Mouse (Mus musculus) stomach, postnatal 0 days (tissue): ENCODE measurements at regions not wholly inside any gene's neighbourhood (a gene's known extent, or its start where the extent isn't known, plus 50 kb on each side); places are given as distances from the start of the nearest gene placed in this dataset.

Experiments used
- ATAC-seq: fragments of 200-750 bp; cut with Nextera tagmentation; 2 replicates; pipeline ENCODE4 v1.8.0; 2017; ENCODE audit not compliant: low FRiP score, low TSS enrichment
- DNase-seq: peaks from one replicate; pipeline ENCODE4 v3.0.0-alpha.2; 2016; ENCODE audit warnings: low spot score
- H3K27ac ChIP-seq: fragments of 300-500 bp; sonication (generic); replicated peaks from 2 replicates; pipeline ENCODE4 v1.5.1; 2014; ENCODE audit warnings: mild to moderate bottlenecking, control low read depth
- H3K27me3 ChIP-seq: fragments of 300-500 bp; sonication (generic); 2 replicates; pipeline ENCODE4 v1.6.1; 2014; ENCODE audit warnings: low read length; ENCODE audit not compliant: control insufficient read depth, insufficient read depth
- H3K36me3 ChIP-seq: fragments of 300-500 bp; sonication (generic); 2 replicates; pipeline ENCODE4 v1.6.1; 2014; ENCODE audit warnings: low read length, mixed read lengths; ENCODE audit not compliant: control insufficient read depth, insufficient read depth
- H3K4me1 ChIP-seq: fragments of 300-500 bp; sonication (generic); replicated peaks from 2 replicates; pipeline ENCODE4 v1.6.1; 2014; ENCODE audit warnings: antibody characterized with exemption; ENCODE audit not compliant: control insufficient read depth, insufficient read depth
- H3K4me2 ChIP-seq: fragments of 300-500 bp; sonication (generic); replicated peaks from 2 replicates; pipeline ENCODE4 v1.6.1; 2014; ENCODE audit warnings: low read depth, mild to moderate bottlenecking, control low read depth, moderate library complexity
- H3K4me3 ChIP-seq: fragments of 300-500 bp; sonication (generic); 2 replicates; pipeline ENCODE4 v1.5.1; 2014; ENCODE audit warnings: low read depth, low read length, control low read depth
- H3K9ac ChIP-seq: fragments of 300-500 bp; sonication (generic); 2 replicates; pipeline ENCODE4 v1.6.1; 2014; ENCODE audit warnings: mild to moderate bottlenecking, low read length, control low read depth, mixed read lengths
- H3K9me3 ChIP-seq: fragments of 300-500 bp; sonication (generic); 2 replicates; pipeline ENCODE4 v1.6.1; 2016; ENCODE audit warnings: low read length; ENCODE audit not compliant: control insufficient read depth
- CTCF ChIP-seq: IDR thresholded peaks from 2 replicates; pipeline ENCODE4 v1.5.1; 2016; ENCODE audit warnings: antibody characterized with exemption, low read depth, mild to moderate bottlenecking, moderate library complexity
- EP300 ChIP-seq: optimal IDR thresholded peaks from 2 replicates; pipeline ENCODE3; 2016; ENCODE audit warnings: antibody characterized with exemption
- whole genome bisulfite sequencing: fragments of 180-500 bp; shearing (Covaris S2); extraction: QIAGEN DNeasy Blood & Tissue Kit; methylation state at CpG from one replicate; pipeline ENCODE4 v1.1.7; 2014; 5-methylcytosine and 5-hydroxymethylcytosine counted together

DNA sequence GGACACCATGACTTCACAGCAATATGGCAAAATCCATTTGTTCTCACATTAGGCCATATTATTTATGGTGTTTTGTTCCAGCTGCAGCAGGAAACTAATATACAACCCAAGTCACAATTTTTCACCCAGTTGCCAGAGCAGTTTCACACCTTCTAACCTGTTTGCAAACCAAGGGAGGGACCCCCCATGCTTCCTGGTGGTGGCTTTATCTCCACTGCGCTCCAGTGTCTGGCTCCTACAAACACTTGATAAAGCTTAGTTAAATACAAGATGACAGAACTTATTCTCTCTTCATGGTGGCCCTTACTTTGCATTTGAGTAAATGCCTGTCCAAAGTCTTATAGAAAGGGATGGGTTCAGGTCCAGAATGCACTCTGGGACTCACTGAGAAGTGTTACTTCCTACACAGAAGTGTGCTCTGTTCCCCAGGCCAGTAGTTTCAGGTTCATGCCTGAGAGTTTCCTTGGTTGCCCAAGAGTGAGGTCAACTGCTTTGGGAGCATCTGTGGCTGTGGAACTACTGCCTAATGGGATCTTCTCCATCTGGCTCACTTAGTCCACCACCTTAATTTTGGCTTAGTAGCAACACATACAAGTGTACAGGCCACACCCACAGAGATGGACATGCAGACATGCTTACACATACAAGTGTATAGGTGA lies 186.9 kb downstream of the Rnf152 start:
- no peaks in the 10 kb centered on the region for H3K4me1 ChIP-seq

DNA sequence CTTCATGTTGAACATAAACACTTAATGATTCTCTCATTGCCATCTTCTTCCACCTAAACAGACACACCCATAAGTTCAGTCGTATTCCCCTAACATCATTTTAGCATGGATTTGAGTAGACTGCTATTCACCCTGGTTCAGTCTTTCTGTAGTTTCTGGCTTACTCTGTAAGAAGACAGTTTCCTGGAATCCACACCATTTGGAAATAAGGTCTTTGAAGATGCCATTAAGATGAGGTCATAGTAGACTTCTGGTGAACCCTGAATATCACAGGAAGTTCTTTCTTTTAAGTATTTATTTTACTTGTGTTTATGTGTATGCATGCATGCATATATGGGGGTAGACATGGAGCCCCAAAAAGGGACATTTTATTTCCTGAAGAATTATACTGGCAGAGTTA lies 187.7 kb downstream of the Rnf152 start:
- ATAC-seq (no peak), DNase-seq (no peak)
- peak overlapping the region; percentile 73 for H3K27ac ChIP-seq
- no peak overlapping the region for H3K4me2 ChIP-seq
- TF ChIP-seq EP300 (no peak), CTCF (no peak)
- H3K9ac ChIP-seq = no peak overlapping the region
- no peaks in the 10 kb centered on the region for H3K4me1 ChIP-seq
- H3K27me3 ChIP-seq = no peaks in the 10 kb centered on the region
- WGBS = 40% methylated on average over 1 of the region's 1 CpGs
- no peaks in the 10 kb centered on the region for H3K9me3 ChIP-seq
- H3K4me3 ChIP-seq = no peak overlapping the region
- no peaks in the 10 kb centered on the region for H3K36me3 ChIP-seq

More for the DNA sequence above, 186.9 kb downstream of the Rnf152 start:
- DNase-seq = no peak
- no peak overlapping the region for H3K4me2 ChIP-seq
- TF ChIP-seq CTCF = no peak
- TF ChIP-seq EP300 = no peak
- no peaks in the 10 kb centered on the region for H3K27me3 ChIP-seq
- no peaks in the 10 kb centered on the region for H3K36me3 ChIP-seq
- no peaks in the 10 kb centered on the region for H3K9me3 ChIP-seq
- no peak overlapping the region for H3K4me3 ChIP-seq
- H3K9ac ChIP-seq = no peak overlapping the region
- peak; percentile 28 for ATAC-seq
- WGBS = 71% methylated on average over 1 of the region's 1 CpGs
- H3K27ac ChIP-seq = peak overlapping the region; percentile 73

DNA sequence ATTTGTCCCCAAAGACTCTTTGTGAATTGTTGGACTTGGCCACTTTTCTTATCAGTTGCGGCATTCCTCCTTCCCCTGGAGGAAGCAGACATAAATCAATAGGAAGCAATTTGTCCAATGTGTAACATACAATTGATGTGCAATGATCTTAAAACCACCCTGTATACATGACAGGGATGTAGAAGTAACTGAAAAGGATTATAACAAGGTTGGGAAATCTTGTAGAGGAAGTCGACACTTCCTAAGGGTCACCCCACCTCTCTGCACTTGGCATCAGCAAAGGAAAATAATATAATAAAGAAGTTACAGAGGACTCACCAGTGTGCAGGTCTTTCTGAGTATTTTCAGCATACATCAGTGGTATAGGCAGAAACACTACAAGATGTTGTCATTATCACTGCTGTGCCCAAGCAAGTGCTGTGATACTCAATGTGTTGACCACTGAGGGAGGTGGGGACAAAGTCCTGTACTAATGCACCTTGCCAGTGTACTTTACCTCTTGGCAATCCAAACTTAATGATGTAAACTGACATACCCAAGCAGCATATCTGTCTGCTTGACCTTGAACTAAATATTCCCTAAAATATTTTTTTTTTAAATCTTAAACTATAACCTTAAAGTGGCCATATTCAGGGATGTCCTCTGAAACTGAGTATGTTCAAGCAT lies 198.9 kb downstream of the Rnf152 start:
- Histone ChIP-seq H3K9ac (no peak overlapping the region), H3K4me3 (no peak overlapping the region), H3K4me2 (no peak overlapping the region), H3K36me3 (no peaks in the 10 kb centered on the region), H3K9me3 (no peaks in the 10 kb centered on the region), H3K27ac (no peak overlapping the region), H3K4me1 (no peaks in the 10 kb centered on the region), H3K27me3 (no peaks in the 10 kb centered on the region)
- 56% methylated on average over 2 of the region's 2 CpGs for WGBS
- ATAC-seq (no peak), DNase-seq (no peak)
- TF ChIP-seq EP300 (no peak), CTCF (no peak)

DNA sequence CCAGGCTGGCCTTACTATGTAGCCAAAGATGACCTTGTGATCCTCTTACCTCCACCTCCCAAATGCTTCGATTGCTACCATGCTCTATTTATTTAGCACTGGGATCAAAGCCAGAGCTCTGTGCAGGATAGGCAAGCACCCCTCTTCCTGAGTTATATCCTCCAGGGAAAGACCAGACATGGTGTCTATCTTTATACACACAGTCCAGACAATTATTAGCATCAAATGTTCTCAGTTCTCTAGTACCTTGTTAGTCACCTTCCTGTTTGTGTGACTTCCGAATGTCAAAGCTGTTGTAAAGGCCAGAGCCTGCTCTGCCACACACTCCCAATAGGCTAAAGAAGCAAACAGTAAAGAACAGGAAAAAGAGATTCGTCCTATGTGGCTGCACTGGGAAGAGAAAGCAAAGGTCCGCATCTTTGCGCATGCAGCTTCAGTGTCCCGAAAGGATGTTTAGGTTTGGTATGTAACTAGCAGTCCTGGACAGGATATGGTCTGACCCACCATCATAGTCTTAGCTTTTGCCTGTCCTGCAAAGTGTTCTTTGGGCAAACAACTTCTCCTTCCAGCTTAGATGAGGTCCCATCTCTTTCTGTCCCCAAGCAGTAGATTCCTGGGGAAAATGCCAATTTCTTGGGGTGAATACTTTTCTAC lies 204.2 kb downstream of the Rnf152 start:
- Histone ChIP-seq H3K4me2 (no peak overlapping the region), H3K27me3 (no peaks in the 10 kb centered on the region), H3K9me3 (no peaks in the 10 kb centered on the region), H3K4me3 (no peak overlapping the region), H3K4me1 (no peaks in the 10 kb centered on the region), H3K27ac (no peak overlapping the region), H3K36me3 (no peaks in the 10 kb centered on the region), H3K9ac (no peak overlapping the region)
- ATAC-seq (no peak), DNase-seq (no peak)
- no peak for TF ChIP-seq CTCF
- no peak for TF ChIP-seq EP300
- WGBS = 70% methylated on average over 6 of the region's 6 CpGs

DNA sequence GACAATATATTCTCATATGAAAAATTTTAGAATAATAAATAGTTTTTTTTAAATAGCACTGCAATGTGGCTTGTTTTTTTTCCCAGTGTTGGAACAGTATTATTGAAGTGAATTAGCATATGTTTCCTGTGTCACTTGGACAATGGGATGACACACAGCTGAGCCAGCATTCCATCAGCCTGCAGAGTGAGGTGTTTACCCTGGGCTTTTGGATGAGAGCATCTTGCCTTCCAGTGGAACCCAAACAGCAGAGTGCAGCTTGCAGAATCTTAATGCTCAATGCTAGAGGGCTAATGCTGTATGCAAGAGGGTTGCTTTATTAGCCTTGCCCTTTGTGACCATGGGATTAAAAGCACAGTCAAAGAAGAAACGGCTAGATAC lies 205.1 kb downstream of the Rnf152 start:
- no peaks in the 10 kb centered on the region for H3K9me3 ChIP-seq
- TF ChIP-seq CTCF = no peak
- TF ChIP-seq EP300 = no peak
- H3K4me3 ChIP-seq = no peak overlapping the region
- no peaks in the 10 kb centered on the region for H3K36me3 ChIP-seq
- no peak for DNase-seq
- H3K27me3 ChIP-seq = no peaks in the 10 kb centered on the region
- 50% methylated on average over 1 of the region's 1 CpGs for WGBS
- no peak for ATAC-seq
- H3K4me1 ChIP-seq = no peaks in the 10 kb centered on the region
- no peak overlapping the region for H3K9ac ChIP-seq
- H3K4me2 ChIP-seq = no peak overlapping the region
- no peak overlapping the region for H3K27ac ChIP-seq
